Mouse (Mus musculus) heart, adult 2 months (tissue): Measurements from ENCODE around the gene Sh2d2a.
"Not testable (repeated sequence)": the region's sequence is repeated elsewhere in the genome, so short reads cannot be mapped to it uniquely, and the experiment has no call there.

ENCODE experiments used
- CTCF ChIP-seq: fragments of 200-600 bp; IDR thresholded peaks from 2 replicates; pipeline ENCODE4 v1.8.1; 2022; ENCODE audit warnings: antibody characterized with exemption, mild to moderate bottlenecking, moderate library complexity
- EP300 ChIP-seq: fragments of 200-500 bp; IDR thresholded peaks from 2 replicates; pipeline ENCODE4 v1.6.1; 2011; ENCODE audit warnings: low read depth, low read length, control low read depth; ENCODE audit not compliant: insufficient read depth

DNA sequence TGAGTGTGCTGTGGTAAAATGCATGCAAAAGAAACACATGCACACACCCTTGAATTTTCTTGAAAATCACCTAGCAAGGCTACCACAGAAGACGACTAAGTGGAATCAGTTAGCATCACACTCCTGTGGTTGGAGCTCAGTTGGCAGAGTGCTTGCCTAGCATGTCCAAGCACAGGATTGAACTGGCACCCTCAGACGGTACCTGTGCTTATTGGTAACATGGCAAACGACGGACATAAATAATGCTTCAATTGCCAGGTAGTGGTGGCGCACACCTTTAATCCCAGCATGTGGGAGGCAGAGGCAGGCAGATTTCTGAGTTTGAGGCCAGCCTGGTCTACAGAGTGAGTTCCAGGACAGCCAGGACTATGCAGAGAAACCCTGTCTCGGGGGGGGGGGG is 55.4 kb downstream of the Sh2d2a start:
- not testable (repeated sequence) for TF ChIP-seq CTCF, EP300
